Mouse (Mus musculus) MEL (cell line): ENCODE data around the gene 2200002D01Rik. TPM values are rescaled to one million over a fixed set of nuclear protein-coding genes. Genes with fewer than 3 reads are reported as not detected.

Experiments
- DNase-seq: peaks from one replicate; pipeline ENCODE4 v3.0.0; 2011; ENCODE audit warnings: low read depth, low spot score
- H3K27ac ChIP-seq: 2 replicates; pipeline ENCODE4 v1.5.1; 2012; ENCODE audit warnings: low read depth, mild to moderate bottlenecking, control low read depth, low read length, moderate library complexity; ENCODE audit not compliant: control insufficient read depth
- H3K27me3 ChIP-seq, 2 experiments: fragments of 150-350 bp in 1 of 2; sonication (generic) in 1 of 2; 2 replicates each; pipeline ENCODE4 v1.6.1; 2012; ENCODE audit warnings: low read length in 2 of 2, mild to moderate bottlenecking in 2 of 2, improper control_type of control experiment in 1 of 2, moderate library complexity in 1 of 2; ENCODE audit not compliant: insufficient read depth in 2 of 2, control insufficient read depth in 1 of 2
- H3K36me3 ChIP-seq, 2 experiments: 2 replicates each; pipeline ENCODE4 v1.6.1; 2012 to 2014; ENCODE audit warnings: low read length in 2 of 2, improper control_type of control experiment in 1 of 2, inconsistent platforms in 1 of 2, mild to moderate bottlenecking in 1 of 2; ENCODE audit not compliant: insufficient read depth in 2 of 2, control insufficient read depth in 1 of 2
- H3K4me1 ChIP-seq, 2 experiments: fragments of 150-350 bp in 1 of 2; sonication (generic) in 1 of 2; 2 replicates each; pipeline ENCODE4 v1.6.1; 2012; ENCODE audit warnings: low read length in 2 of 2, improper control_type of control experiment in 1 of 2, mild to moderate bottlenecking in 1 of 2; ENCODE audit not compliant: insufficient read depth in 2 of 2, control insufficient read depth in 1 of 2
- H3K4me3 ChIP-seq, 2 experiments: fragments of 150-350 bp in 1 of 2; sonication (generic) in 1 of 2; 2 replicates each; pipeline ENCODE4 v1.5.1; 2012; ENCODE audit warnings: low read depth in 2 of 2, low read length in 2 of 2, mild to moderate bottlenecking in 2 of 2, moderate library complexity in 2 of 2, control low read depth in 1 of 2, improper control_type of control experiment in 1 of 2; ENCODE audit not compliant: control insufficient read depth in 1 of 2, insufficient read depth in 1 of 2
- H3K79me2 ChIP-seq: 2 replicates; pipeline ENCODE4 v1.6.1; 2012; ENCODE audit warnings: mild to moderate bottlenecking, low read length, moderate library complexity; ENCODE audit not compliant: control insufficient read depth, poor library complexity, insufficient read depth
- H3K9ac ChIP-seq: 2 replicates; pipeline ENCODE4 v1.6.1; 2012; ENCODE audit warnings: low read depth, mild to moderate bottlenecking, control low read depth, low read length, moderate library complexity; ENCODE audit not compliant: control insufficient read depth, poor library complexity, severe bottlenecking
- H3K9me3 ChIP-seq: fragments of 150-350 bp; sonication (generic); replicated peaks from 2 replicates; pipeline ENCODE4 v1.6.1; 2012; ENCODE audit warnings: mild to moderate bottlenecking, low read length, improper control_type of control experiment, moderate library complexity; ENCODE audit not compliant: insufficient read depth
- BHLHE40 ChIP-seq: IDR thresholded peaks from 2 replicates; pipeline ENCODE4 v1.6.1; 2012; ENCODE audit warnings: low read depth, mild to moderate bottlenecking, inconsistent platforms, low read length, improper control_type of control experiment, borderline replicate concordance
- CHD1 ChIP-seq: IDR thresholded peaks from 2 replicates; pipeline ENCODE4 v1.6.1; 2012; ENCODE audit warnings: low read depth, mild to moderate bottlenecking, inconsistent platforms, low read length, improper control_type of control experiment
- CHD2 ChIP-seq: IDR thresholded peaks from 2 replicates; pipeline ENCODE4 v1.6.1; 2011; ENCODE audit warnings: low read length, improper control_type of control experiment
- E2F4 ChIP-seq: IDR thresholded peaks from 2 replicates; pipeline ENCODE4 v1.6.1; 2011; ENCODE audit warnings: low read depth, low read length, improper control_type of control experiment, borderline replicate concordance
- ELF1 ChIP-seq: IDR thresholded peaks from 2 replicates; pipeline ENCODE4 v1.6.1; 2014; ENCODE audit warnings: low read depth, mild to moderate bottlenecking, inconsistent platforms, low read length, improper control_type of control experiment, moderate library complexity
- EP300 ChIP-seq, 2 experiments: IDR thresholded peaks; 2 replicates each; pipeline ENCODE4 v1.6.1; 2011; ENCODE audit warnings: improper control_type of control experiment in 2 of 2, low read length in 2 of 2, low read depth in 1 of 2, mild to moderate bottlenecking in 1 of 2
- ETS1 ChIP-seq: IDR thresholded peaks from 2 replicates; pipeline ENCODE4 v1.6.1; 2012; ENCODE audit warnings: low read depth, mild to moderate bottlenecking, inconsistent platforms, low read length, improper control_type of control experiment, moderate library complexity
- GABPA ChIP-seq: IDR thresholded peaks from 2 replicates; pipeline ENCODE4 v1.6.1; 2012; ENCODE audit warnings: low read depth, mild to moderate bottlenecking, inconsistent platforms, low read length, improper control_type of control experiment, moderate library complexity
- GATA1 ChIP-seq: IDR thresholded peaks from 2 replicates; pipeline ENCODE4 v1.6.1; 2011; ENCODE audit warnings: low read depth, low read length, improper control_type of control experiment
- HCFC1 ChIP-seq: IDR thresholded peaks from 2 replicates; pipeline ENCODE4 v1.6.1; 2012; ENCODE audit warnings: low read depth, mild to moderate bottlenecking, inconsistent platforms, low read length, improper control_type of control experiment, moderate library complexity
- MAFK ChIP-seq: IDR thresholded peaks from 2 replicates; pipeline ENCODE4 v1.6.1; 2011; ENCODE audit warnings: low read depth, mild to moderate bottlenecking, low read length, improper control_type of control experiment, borderline replicate concordance
- MAX ChIP-seq: IDR thresholded peaks from 2 replicates; pipeline ENCODE4 v1.6.1; 2011; ENCODE audit warnings: low read length, improper control_type of control experiment
- MAZ ChIP-seq: IDR thresholded peaks from 2 replicates; pipeline ENCODE4 v1.6.1; 2012; ENCODE audit warnings: low read depth, mild to moderate bottlenecking, inconsistent platforms, low read length, improper control_type of control experiment
- MXI1 ChIP-seq: IDR thresholded peaks from 2 replicates; pipeline ENCODE4 v1.6.1; 2011; ENCODE audit warnings: mild to moderate bottlenecking, low read depth, low read length, improper control_type of control experiment
- MYB ChIP-seq: IDR thresholded peaks from 2 replicates; pipeline ENCODE4 v1.6.1; 2011; ENCODE audit warnings: mild to moderate bottlenecking, low read depth, low read length, improper control_type of control experiment
- MYC ChIP-seq: IDR thresholded peaks from 2 replicates; pipeline ENCODE4 v1.6.1; 2011; ENCODE audit warnings: low read depth, mild to moderate bottlenecking, low read length, improper control_type of control experiment, moderate library complexity
- NELFE ChIP-seq: IDR thresholded peaks from 2 replicates; pipeline ENCODE4 v1.6.1; 2011; ENCODE audit warnings: low read depth, low read length, improper control_type of control experiment
- NRF1 ChIP-seq: IDR thresholded peaks from 2 replicates; pipeline ENCODE4 v1.6.1; 2014; ENCODE audit warnings: low read depth, mild to moderate bottlenecking, inconsistent platforms, low read length, improper control_type of control experiment, moderate library complexity; ENCODE audit not compliant: poor library complexity, insufficient read depth, severe bottlenecking
- POLR2A ChIP-seq, 2 experiments: IDR thresholded peaks; 2 replicates each; pipeline ENCODE4 v1.6.1; 2011 to 2012; ENCODE audit warnings: low read length in 2 of 2, mild to moderate bottlenecking in 2 of 2, control low read depth in 1 of 2, improper control_type of control experiment in 1 of 2, low read depth in 1 of 2, moderate library complexity in 1 of 2; ENCODE audit not compliant: control insufficient read depth in 1 of 2, insufficient read depth in 1 of 2, poor library complexity in 1 of 2
- POLR2AphosphoS2 ChIP-seq: IDR thresholded peaks from 2 replicates; pipeline ENCODE4 v1.6.1; 2011; ENCODE audit warnings: low read length, improper control_type of control experiment
- POLR2AphosphoS5 ChIP-seq: IDR thresholded peaks from 2 replicates; pipeline ENCODE4 v1.6.1; 2012; ENCODE audit warnings: low read depth, borderline replicate concordance, mild to moderate bottlenecking, inconsistent platforms, low read length, moderate library complexity, mixed read lengths
- RAD21 ChIP-seq: IDR thresholded peaks from 2 replicates; pipeline ENCODE4 v1.6.1; 2011; ENCODE audit warnings: mild to moderate bottlenecking, low read depth, low read length, improper control_type of control experiment
- RCOR1 ChIP-seq: IDR thresholded peaks from 2 replicates; pipeline ENCODE4 v1.6.1; 2012; ENCODE audit warnings: low read depth, mild to moderate bottlenecking, inconsistent platforms, low read length, improper control_type of control experiment
- SIN3A ChIP-seq: IDR thresholded peaks from 2 replicates; pipeline ENCODE4 v1.6.1; 2012; ENCODE audit warnings: low read length, improper control_type of control experiment, inconsistent platforms
- SMC3 ChIP-seq: IDR thresholded peaks from 2 replicates; pipeline ENCODE4 v1.6.1; 2011; ENCODE audit warnings: low read depth, low read length, improper control_type of control experiment
- TBP ChIP-seq: IDR thresholded peaks from 2 replicates; pipeline ENCODE4 v1.8.0; 2011; ENCODE audit warnings: low read depth, low read length, improper control_type of control experiment
- TCF12 ChIP-seq: IDR thresholded peaks from 2 replicates; pipeline ENCODE4 v1.6.1; 2014; ENCODE audit warnings: low read depth, mild to moderate bottlenecking, inconsistent platforms, low read length, improper control_type of control experiment, moderate library complexity
- UBTF ChIP-seq: IDR thresholded peaks from 2 replicates; pipeline ENCODE4 v1.6.1; 2012; ENCODE audit warnings: low read depth, mild to moderate bottlenecking, inconsistent platforms, low read length, improper control_type of control experiment, moderate library complexity, borderline replicate concordance; ENCODE audit not compliant: insufficient read depth
- USF1 ChIP-seq: IDR thresholded peaks from 2 replicates; pipeline ENCODE4 v1.6.1; 2014; ENCODE audit warnings: low read depth, mild to moderate bottlenecking, inconsistent platforms, low read length, improper control_type of control experiment, moderate library complexity
- USF2 ChIP-seq, 2 experiments: IDR thresholded peaks; 2 replicates each; pipeline ENCODE4 v1.6.1; 2011 to 2012; ENCODE audit warnings: improper control_type of control experiment in 2 of 2, low read length in 2 of 2, borderline replicate concordance in 1 of 2, inconsistent platforms in 1 of 2, low read depth in 1 of 2, mild to moderate bottlenecking in 1 of 2; ENCODE audit not compliant: insufficient read depth in 1 of 2
- ZC3H11A ChIP-seq: IDR thresholded peaks from 2 replicates; pipeline ENCODE4 v1.6.1; 2012; ENCODE audit warnings: low read depth, mild to moderate bottlenecking, inconsistent platforms, low read length, improper control_type of control experiment
- ZNF384 ChIP-seq: IDR thresholded peaks from 2 replicates; pipeline ENCODE4 v1.6.1; 2012; ENCODE audit warnings: low read depth, mild to moderate bottlenecking, inconsistent platforms, low read length, improper control_type of control experiment
- polyA plus RNA-seq, 2 experiments: library from polyadenylated mRNA; stranded (reverse) in 1 of 2; unstranded in 1 of 2; fragments of >175 nt in 1 of 2; fragments of >200 nt in 1 of 2; gene quantifications; 2 replicates each; pipeline versions ENCODE4 v1.2.1 to v1.2.4; 2012; ENCODE audit warnings: low replicate concordance in 2 of 2, low read depth in 1 of 2; ENCODE audit not compliant: insufficient read length in 2 of 2, insufficient read depth in 1 of 2, missing spikeins in 1 of 2
- total RNA-seq: library from RNA; depleted of rRNA; stranded (reverse); fragments of 300-350 nt; gene quantifications from 2 replicates; pipeline ENCODE4 v1.2.3, GENCODE M21; 2012

Gene 2200002D01Rik
- total and polyA plus RNA-seq, 3 experiments = 0.85 to 5.4 TPM; not detected in 1

GRCm38 (mm10) chr7:29292458-29293098, 44.3 kb upstream of the 2200002D01Rik start:
- Histone ChIP-seq H3K9me3 (no peaks in the 10 kb centered on the region), H3K27ac (no peak overlapping the region), H3K4me3 (no peak overlapping the region), H3K27me3 (no peaks in the 10 kb centered on the region), H3K9ac (no peak overlapping the region), H3K4me1 (peaks cover 5 to 12% of the 10 kb centered on the region in 2 experiments; a peak in 1 of 4 replicates), H3K36me3 (no peaks in the 10 kb centered on the region; a peak in 1 of 4 replicates), H3K79me2 (no peaks in the 10 kb centered on the region)
- TF ChIP-seq MYC (no peak), MYB (no peak), NELFE (no peak), UBTF (no peak), RAD21 (no peak), POLR2AphosphoS2 (no peak), E2F4 (no peak), CHD2 (0 out of 2 replicates have a peak, but pooled peaks have one; percentile 16), NRF1 (no peak), BHLHE40 (no peak), ETS1 (peak; percentile 30; the same call in 1 of the 2 replicates), POLR2A (IDR thresholded peaks at IDR 0.05; ENCODE audit: control insufficient read depth in 1 of 2, insufficient read depth in 1 of 2, low read depth in 1 of 2, low read length in 2 of 2, poor library complexity in 1 of 2) (no peak), GATA1 (peak; percentile 49), EP300 (IDR thresholded peaks at IDR 0.05; ENCODE audit: low read depth in 1 of 2, low read length in 2 of 2) (0 out of 4 replicates have a peak, but pooled peaks of 1 of the 2 experiments have one; percentile 43), MAZ (0 out of 2 replicates have a peak, but pooled peaks have one; percentile 59), USF1 (no peak), TCF12 (no peak), RCOR1 (0 out of 2 replicates have a peak, but pooled peaks have one; percentile 34), USF2 (IDR thresholded peaks at IDR 0.05; ENCODE audit: borderline replicate concordance in 1 of 2, insufficient read depth in 1 of 2, low read depth in 1 of 2, low read length in 2 of 2) (no peak), SMC3 (peak; percentile 17; the same call in 1 of the 2 replicates), MAX (no peak), MXI1 (no peak), ELF1 (no peak), MAFK (no peak), ZNF384 (no peak), GABPA (no peak), TBP (no peak), POLR2AphosphoS5 (no peak), HCFC1 (no peak), SIN3A (0 out of 2 replicates have a peak, but pooled peaks have one; percentile 25), ZC3H11A (no peak), CHD1 (no peak)
- DNase-seq = peak; percentile 76
